Mouse (Mus musculus): ENCODE data around the gene Ska3.

- TF ChIP-seq CEBPB (IDR thresholded peaks at IDR 0.05; ENCODE audit: insufficient read depth, poor library complexity, severe bottlenecking) (no peak), POLR2A (IDR thresholded peaks at IDR 0.05; ENCODE audit: insufficient read length, low read depth) (no peak), POLR2AphosphoS2 (IDR thresholded peaks at IDR 0.05; ENCODE audit: insufficient read length, low read depth) (no peak), USF1 (IDR thresholded peaks at IDR 0.05; ENCODE audit: low read depth) (no peak), MYOG (IDR thresholded peaks at IDR 0.05; ENCODE audit: control insufficient read depth in 1 of 3, insufficient read depth in 1 of 3, insufficient read length in 2 of 3, low read depth in 2 of 3) (no peak), MAX (IDR thresholded peaks at IDR 0.05; ENCODE audit: low read depth) (no peak), TCF12 (IDR thresholded peaks at IDR 0.05; ENCODE audit: insufficient read depth, poor library complexity, severe bottlenecking) (no peak), SRF (IDR thresholded peaks at IDR 0.05; ENCODE audit: control insufficient read depth, insufficient read length, low read depth) (no peak), TCF3 (IDR thresholded peaks at IDR 0.05; ENCODE audit: insufficient read length, low read depth) (no peak), E2F4 (IDR thresholded peaks at IDR 0.05; ENCODE audit: insufficient read depth) (no peak)
Measured at GRCm38 (mm10) chr14:57835157-57835556, 9.2 kb upstream of the Ska3 start.
